Mouse (Mus musculus): ENCODE measurements around the gene Gm42791. TPM values are rescaled to one million over a fixed set of nuclear protein-coding genes. Genes with fewer than 3 reads are reported as not detected.

The Gm42791 gene
- polyA plus RNA-seq, 1 experiment from 2014 or later, result 0.47 TPM

DNA sequence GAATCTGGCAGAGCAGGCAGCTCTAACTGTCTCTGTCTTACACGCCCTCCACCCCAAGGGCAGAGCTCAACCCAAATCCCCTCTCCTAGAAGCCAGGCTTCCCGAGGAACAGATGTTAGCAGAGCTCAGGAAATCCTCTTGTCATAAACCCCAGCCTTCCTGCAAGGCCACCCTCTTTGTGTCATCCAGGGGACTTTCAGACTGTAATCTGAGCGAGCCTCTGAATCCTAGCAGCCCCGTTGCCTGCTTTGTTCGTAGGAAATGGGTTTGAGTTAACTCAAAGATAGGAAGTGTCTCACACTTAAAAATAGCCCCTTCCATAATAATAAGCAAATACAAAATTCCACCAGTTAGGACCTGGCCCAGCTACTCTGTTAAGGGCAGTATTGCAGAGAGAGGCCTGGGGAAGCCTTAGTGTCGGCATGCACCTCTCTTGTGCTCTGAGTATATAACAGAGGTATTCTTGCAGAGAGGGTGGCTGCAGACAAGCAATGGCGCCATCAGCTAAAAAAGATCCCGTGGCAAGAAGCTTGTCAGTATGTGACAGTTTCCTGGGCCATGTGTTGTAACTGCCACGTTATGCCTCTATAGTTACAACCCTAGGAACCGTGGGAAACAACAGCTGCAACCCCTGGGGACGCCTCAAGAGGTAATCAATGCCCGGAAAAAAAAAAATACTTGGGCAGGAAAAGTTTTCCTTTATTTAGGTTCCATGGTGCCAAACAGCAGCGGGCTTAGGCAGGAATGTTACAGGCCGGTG is 17.1 kb downstream of the Gm42791 start:
- H3K36me3 ChIP-seq (ENCODE audit: control insufficient read depth, insufficient read depth, low read length), result no peaks in the 10 kb centered on the region
- no peak; the same call in 1 of the 2 replicates for ATAC-seq (ENCODE audit: low FRiP score, low TSS enrichment)
- H3K27me3 ChIP-seq (ENCODE audit: control insufficient read depth, insufficient read depth, low read length), result no peaks in the 10 kb centered on the region
- no peaks in the 10 kb centered on the region for H3K9me3 ChIP-seq (ENCODE audit: control insufficient read depth, low read length)
- H3K4me1 ChIP-seq (ENCODE audit: control insufficient read depth, insufficient read depth, low read length), result peaks cover 16% of the 10 kb centered on the region; the same call in 1 of the 2 replicates
- H3K4me3 ChIP-seq (ENCODE audit: low read length), result no peak overlapping the region
- H3K4me2 ChIP-seq (replicated peaks; ENCODE audit: low read depth, low read length), result no peak overlapping the region
- H3K9ac ChIP-seq (ENCODE audit: low read depth, low read length), result no peak overlapping the region
- H3K27ac ChIP-seq (ENCODE audit: low read depth, low read length), result peak overlapping the region; percentile 25
- 17% methylated on average over 14 of the region's 14 CpGs for WGBS

DNA sequence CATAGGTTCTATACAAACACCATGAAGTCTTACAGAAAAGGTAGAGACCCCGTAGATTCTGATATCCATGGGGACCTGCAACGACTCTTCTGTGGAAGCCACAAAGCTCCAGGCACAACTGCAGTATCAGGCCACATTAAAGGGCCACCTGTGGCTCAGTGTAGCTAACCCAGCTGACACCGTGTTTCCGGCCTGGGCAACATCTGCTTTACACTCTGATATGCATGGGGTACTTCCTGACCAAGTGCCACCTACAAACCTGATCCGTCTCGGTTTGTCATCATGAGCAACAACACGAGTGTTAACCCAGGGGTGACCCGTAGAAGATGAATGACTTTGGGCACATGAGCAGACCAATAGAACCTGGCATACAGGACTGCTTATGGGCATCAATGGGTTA is 18.1 kb downstream of the Gm42791 start:
- peaks cover 16% of the 10 kb centered on the region; the same call in 1 of the 2 replicates for H3K4me1 ChIP-seq (ENCODE audit: control insufficient read depth, insufficient read depth, low read length)
- no peaks in the 10 kb centered on the region for H3K9me3 ChIP-seq (ENCODE audit: control insufficient read depth, low read length)
- no peaks in the 10 kb centered on the region for H3K36me3 ChIP-seq (ENCODE audit: control insufficient read depth, insufficient read depth, low read length)
- no peak for ATAC-seq (ENCODE audit: low FRiP score, low TSS enrichment)
- no peak overlapping the region for H3K27ac ChIP-seq (ENCODE audit: low read depth, low read length)
- WGBS, result 69% methylated on average over 8 of the region's 8 CpGs
- no peak overlapping the region for H3K4me2 ChIP-seq (replicated peaks; ENCODE audit: low read depth, low read length)
- H3K4me3 ChIP-seq (ENCODE audit: low read length), result no peak overlapping the region
- no peak overlapping the region for H3K9ac ChIP-seq (ENCODE audit: low read depth, low read length)
- no peaks in the 10 kb centered on the region for H3K27me3 ChIP-seq (ENCODE audit: control insufficient read depth, insufficient read depth, low read length)

- H3K27ac ChIP-seq (ENCODE audit: low read depth, low read length), result no peak overlapping the region
- H3K9ac ChIP-seq (ENCODE audit: low read depth, low read length), result no peak overlapping the region
- no peak overlapping the region for H3K4me2 ChIP-seq (replicated peaks; ENCODE audit: low read depth, low read length)
- no peak overlapping the region for H3K4me3 ChIP-seq (ENCODE audit: low read length)
- no peak for ATAC-seq (ENCODE audit: low FRiP score, low TSS enrichment)
- H3K36me3 ChIP-seq (ENCODE audit: control insufficient read depth, insufficient read depth, low read length), result no peaks in the 10 kb centered on the region
- H3K4me1 ChIP-seq (ENCODE audit: control insufficient read depth, insufficient read depth, low read length), result peaks cover 17% of the 10 kb centered on the region; the same call in 1 of the 2 replicates
- no peaks in the 10 kb centered on the region for H3K27me3 ChIP-seq (ENCODE audit: control insufficient read depth, insufficient read depth, low read length)
- WGBS, result 93% methylated on average over 12 of the region's 12 CpGs
- H3K9me3 ChIP-seq (ENCODE audit: control insufficient read depth, low read length), result no peaks in the 10 kb centered on the region
These were observed 19.9 kb downstream of the Gm42791 start for GRCm38 (mm10) chr5:148975035-148975434.

GRCm38 (mm10) chr5:148973019-148973668 is 21.8 kb downstream of the Gm42791 start:
- Histone ChIP-seq H3K36me3 (ENCODE audit: control insufficient read depth, insufficient read depth, low read length) (no peaks in the 10 kb centered on the region), H3K4me3 (ENCODE audit: low read length) (no peak overlapping the region), H3K27ac (ENCODE audit: low read depth, low read length) (no peak overlapping the region), H3K4me2 (replicated peaks; ENCODE audit: low read depth, low read length) (no peak overlapping the region), H3K9ac (ENCODE audit: low read depth, low read length) (no peak overlapping the region), H3K27me3 (ENCODE audit: control insufficient read depth, insufficient read depth, low read length) (no peaks in the 10 kb centered on the region), H3K4me1 (ENCODE audit: control insufficient read depth, insufficient read depth, low read length) (peaks cover 22% of the 10 kb centered on the region), H3K9me3 (ENCODE audit: control insufficient read depth, low read length) (no peaks in the 10 kb centered on the region)
- ATAC-seq (ENCODE audit: low FRiP score, low TSS enrichment), result no peak
- 3% methylated on average over 6 of the region's 6 CpGs for WGBS

DNA sequence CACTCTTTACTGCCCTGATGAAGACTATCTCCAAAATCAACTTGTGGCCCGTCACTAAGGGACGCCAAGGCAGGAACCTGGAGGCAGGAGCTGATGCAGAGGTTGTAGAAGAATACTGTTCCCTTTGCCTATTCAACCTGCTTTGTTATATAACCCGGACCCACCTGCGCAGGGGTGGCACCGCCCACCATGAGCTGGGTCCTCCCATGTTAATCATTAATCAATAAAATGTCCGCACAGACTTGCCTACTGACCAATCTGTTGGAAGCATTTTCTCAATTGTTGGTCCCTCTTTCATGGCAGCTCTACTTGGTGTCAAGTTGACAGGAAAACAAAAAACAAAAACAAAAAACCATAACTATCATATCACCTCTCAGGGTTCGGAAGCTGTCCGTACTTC is 22.8 kb downstream of the Gm42791 start:
- WGBS, result 84% methylated on average over 8 of the region's 8 CpGs

DNA sequence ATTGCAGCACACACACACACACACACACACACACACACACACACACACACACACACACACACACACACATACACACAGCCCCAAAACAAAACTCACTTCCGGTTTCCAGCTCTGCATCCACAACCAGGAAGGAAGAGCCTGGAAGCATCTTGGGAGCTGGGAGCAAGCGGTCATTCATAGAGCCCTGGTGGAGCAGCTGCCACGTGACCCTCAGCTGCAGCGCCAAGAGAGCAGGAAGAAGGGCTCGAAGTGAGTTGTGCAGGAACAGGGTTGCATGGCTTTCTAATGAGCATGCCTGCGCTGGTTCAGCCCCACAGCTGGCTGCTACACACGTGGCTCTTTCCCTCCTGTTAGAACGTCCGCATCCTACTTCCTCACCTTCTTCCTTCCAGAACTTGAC is 25.3 kb downstream of the Gm42791 start:
- no peaks in the 10 kb centered on the region for H3K9me3 ChIP-seq (ENCODE audit: control insufficient read depth, low read length)
- H3K36me3 ChIP-seq (ENCODE audit: control insufficient read depth, insufficient read depth, low read length), result no peaks in the 10 kb centered on the region
- H3K4me3 ChIP-seq (ENCODE audit: low read length), result no peak overlapping the region
- peaks cover 24% of the 10 kb centered on the region for H3K4me1 ChIP-seq (ENCODE audit: control insufficient read depth, insufficient read depth, low read length)
- no peak overlapping the region for H3K9ac ChIP-seq (ENCODE audit: low read depth, low read length)
- peak; percentile 62 for ATAC-seq (ENCODE audit: low FRiP score, low TSS enrichment)
- peak overlapping the region; percentile 70; the same call in 1 of the 2 replicates for H3K27ac ChIP-seq (ENCODE audit: low read depth, low read length)
- no peaks in the 10 kb centered on the region for H3K27me3 ChIP-seq (ENCODE audit: control insufficient read depth, insufficient read depth, low read length)
- WGBS, result 31% methylated on average over 9 of the region's 9 CpGs
- H3K4me2 ChIP-seq (replicated peaks; ENCODE audit: low read depth, low read length), result no peak overlapping the region

More for the DNA sequence above, 22.8 kb downstream of the Gm42791 start:
- no peak for ATAC-seq (ENCODE audit: low FRiP score, low TSS enrichment)
- no peak overlapping the region for H3K9ac ChIP-seq (ENCODE audit: low read depth, low read length)
- no peaks in the 10 kb centered on the region for H3K36me3 ChIP-seq (ENCODE audit: control insufficient read depth, insufficient read depth, low read length)
- peaks cover 14% of the 10 kb centered on the region for H3K4me1 ChIP-seq (ENCODE audit: control insufficient read depth, insufficient read depth, low read length)
- no peaks in the 10 kb centered on the region for H3K27me3 ChIP-seq (ENCODE audit: control insufficient read depth, insufficient read depth, low read length)
- no peak overlapping the region for H3K4me2 ChIP-seq (replicated peaks; ENCODE audit: low read depth, low read length)
- H3K27ac ChIP-seq (ENCODE audit: low read depth, low read length), result no peak overlapping the region
- no peak overlapping the region for H3K4me3 ChIP-seq (ENCODE audit: low read length)
- no peaks in the 10 kb centered on the region for H3K9me3 ChIP-seq (ENCODE audit: control insufficient read depth, low read length)

GRCm38 (mm10) chr5:148968958-148969576 is 25.9 kb downstream of the Gm42791 start:
- ATAC-seq (ENCODE audit: low FRiP score, low TSS enrichment), result peak; percentile 30; the same call in 1 of the 2 replicates
- H3K27me3 ChIP-seq (ENCODE audit: control insufficient read depth, insufficient read depth, low read length), result no peaks in the 10 kb centered on the region
- no peak overlapping the region for H3K4me3 ChIP-seq (ENCODE audit: low read length)
- H3K9ac ChIP-seq (ENCODE audit: low read depth, low read length), result no peak overlapping the region; the same call in 1 of the 2 replicates
- no peaks in the 10 kb centered on the region for H3K9me3 ChIP-seq (ENCODE audit: control insufficient read depth, low read length)
- peaks cover 24% of the 10 kb centered on the region for H3K4me1 ChIP-seq (ENCODE audit: control insufficient read depth, insufficient read depth, low read length)
- H3K27ac ChIP-seq (ENCODE audit: low read depth, low read length), result peak overlapping the region; percentile 70
- H3K36me3 ChIP-seq (ENCODE audit: control insufficient read depth, insufficient read depth, low read length), result no peaks in the 10 kb centered on the region
- H3K4me2 ChIP-seq (replicated peaks; ENCODE audit: low read depth, low read length), result no peak overlapping the region
- 30% methylated on average over 7 of the region's 7 CpGs for WGBS

DNA sequence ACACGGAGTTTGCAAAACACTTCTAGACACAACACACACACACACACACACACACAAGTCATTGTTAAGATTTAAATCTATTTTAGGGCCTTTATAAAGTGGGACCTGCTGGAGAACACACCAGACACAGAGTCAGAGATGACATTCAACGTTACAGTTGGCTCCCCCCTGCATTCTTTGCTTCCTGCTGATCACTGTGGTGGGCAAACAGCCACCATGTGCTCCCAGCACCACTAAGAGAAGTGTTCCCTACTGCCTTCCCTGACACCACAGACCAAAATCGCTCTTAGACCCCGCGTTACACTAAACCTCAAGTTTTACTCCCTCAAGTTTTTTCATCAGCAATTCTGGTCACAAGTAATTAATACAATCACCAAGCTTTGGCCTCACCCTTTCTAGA is 26.8 kb downstream of the Gm42791 start:
- Histone ChIP-seq H3K36me3 (ENCODE audit: control insufficient read depth, insufficient read depth, low read length) (no peaks in the 10 kb centered on the region), H3K4me1 (ENCODE audit: control insufficient read depth, insufficient read depth, low read length) (peaks cover 24% of the 10 kb centered on the region), H3K4me3 (ENCODE audit: low read length) (no peak overlapping the region), H3K4me2 (replicated peaks; ENCODE audit: low read depth, low read length) (no peak overlapping the region), H3K27me3 (ENCODE audit: control insufficient read depth, insufficient read depth, low read length) (no peaks in the 10 kb centered on the region), H3K9ac (ENCODE audit: low read depth, low read length) (no peak overlapping the region), H3K27ac (ENCODE audit: low read depth, low read length) (no peak overlapping the region), H3K9me3 (ENCODE audit: control insufficient read depth, low read length) (no peaks in the 10 kb centered on the region)
- no peak for ATAC-seq (ENCODE audit: low FRiP score, low TSS enrichment)
- 76% methylated on average over 5 of the region's 5 CpGs for WGBS

DNA sequence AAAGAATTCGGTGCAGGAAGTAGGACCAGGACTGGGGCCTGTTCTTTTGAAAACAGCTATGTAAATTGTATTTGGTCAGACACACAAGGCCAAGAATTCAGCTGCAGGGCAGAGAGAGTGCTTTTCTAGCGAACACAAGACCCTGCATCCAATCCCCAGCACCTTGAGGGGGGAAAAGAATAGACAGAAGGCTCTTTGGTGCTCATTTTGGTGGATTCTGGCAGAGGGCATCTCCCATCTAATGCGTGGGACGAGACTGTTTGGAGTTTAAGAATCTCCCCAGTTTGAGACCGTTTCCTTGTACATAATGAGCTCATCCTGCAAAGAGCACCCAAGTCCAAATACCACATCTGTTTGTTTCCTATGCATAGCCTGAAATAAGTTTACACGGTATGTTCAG is 28.6 kb downstream of the Gm42791 start:
- H3K9me3 ChIP-seq (ENCODE audit: control insufficient read depth, low read length), result no peaks in the 10 kb centered on the region
- H3K36me3 ChIP-seq (ENCODE audit: control insufficient read depth, insufficient read depth, low read length), result no peaks in the 10 kb centered on the region
- 71% methylated on average over 6 of the region's 6 CpGs for WGBS
- no peak overlapping the region for H3K4me2 ChIP-seq (replicated peaks; ENCODE audit: low read depth, low read length)
- peaks cover 24% of the 10 kb centered on the region for H3K4me1 ChIP-seq (ENCODE audit: control insufficient read depth, insufficient read depth, low read length)
- H3K27ac ChIP-seq (ENCODE audit: low read depth, low read length), result peak overlapping the region; percentile 37; the same call in 1 of the 2 replicates
- H3K27me3 ChIP-seq (ENCODE audit: control insufficient read depth, insufficient read depth, low read length), result no peaks in the 10 kb centered on the region
- ATAC-seq (ENCODE audit: low FRiP score, low TSS enrichment), result no peak
- no peak overlapping the region for H3K9ac ChIP-seq (ENCODE audit: low read depth, low read length)
- H3K4me3 ChIP-seq (ENCODE audit: low read length), result no peak overlapping the region
